Mouse (Mus musculus) retina, adult 2 months (tissue): ENCODE measurements around the gene Psrc1.

Experiments used
- DNase-seq: peaks from one replicate; pipeline ENCODE4 v3.0.0-alpha.2; 2012; ENCODE audit warnings: low read depth, low spot score

Gene Psrc1

DNA sequence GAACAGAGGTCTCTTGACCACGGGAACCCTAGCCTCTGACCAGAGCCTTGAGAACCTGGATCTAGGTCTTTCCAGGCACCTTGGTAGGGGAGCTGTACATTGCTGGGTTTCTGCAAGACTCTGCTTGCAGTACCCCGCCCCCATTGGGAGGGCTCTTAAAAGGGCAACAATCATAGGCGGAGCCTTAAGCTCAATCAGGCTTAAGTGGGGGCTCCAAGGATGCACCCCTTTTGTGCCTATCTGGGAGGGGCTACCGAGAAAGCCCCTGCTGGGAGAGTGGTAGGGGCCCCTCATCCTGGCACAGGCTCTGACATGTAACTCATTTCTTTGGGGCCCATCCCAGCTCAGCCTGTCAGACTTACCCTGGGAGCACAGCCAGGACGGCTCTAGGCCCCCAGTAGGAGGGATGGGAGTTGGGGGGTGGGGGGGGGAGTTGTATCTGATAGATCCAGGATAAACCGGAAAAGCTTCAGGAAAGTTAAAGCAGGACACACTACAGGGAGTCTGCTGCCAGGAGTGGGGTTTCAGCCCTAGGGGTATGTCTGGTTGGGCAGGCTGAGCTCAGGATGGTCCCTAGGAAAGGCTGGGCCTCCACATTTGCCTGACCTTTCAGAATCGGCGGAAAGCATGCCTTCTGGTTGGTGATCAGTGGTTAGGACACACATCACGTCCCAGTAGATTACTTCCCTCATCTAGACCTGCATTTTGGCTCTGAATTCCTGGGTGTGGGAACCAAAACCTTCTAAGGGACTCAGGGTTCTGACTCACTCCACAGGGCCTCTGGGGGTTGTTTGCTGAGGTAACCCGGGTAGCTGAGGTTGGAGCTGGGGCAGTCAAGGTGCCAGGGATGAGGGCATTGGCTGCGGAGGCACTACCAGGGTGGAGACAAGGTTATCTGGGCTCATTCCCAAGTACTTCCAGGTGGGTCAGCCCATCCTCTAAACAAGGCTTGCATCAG lies 40.5 kb downstream of the Psrc1 start:
- no peak for DNase-seq

DNA sequence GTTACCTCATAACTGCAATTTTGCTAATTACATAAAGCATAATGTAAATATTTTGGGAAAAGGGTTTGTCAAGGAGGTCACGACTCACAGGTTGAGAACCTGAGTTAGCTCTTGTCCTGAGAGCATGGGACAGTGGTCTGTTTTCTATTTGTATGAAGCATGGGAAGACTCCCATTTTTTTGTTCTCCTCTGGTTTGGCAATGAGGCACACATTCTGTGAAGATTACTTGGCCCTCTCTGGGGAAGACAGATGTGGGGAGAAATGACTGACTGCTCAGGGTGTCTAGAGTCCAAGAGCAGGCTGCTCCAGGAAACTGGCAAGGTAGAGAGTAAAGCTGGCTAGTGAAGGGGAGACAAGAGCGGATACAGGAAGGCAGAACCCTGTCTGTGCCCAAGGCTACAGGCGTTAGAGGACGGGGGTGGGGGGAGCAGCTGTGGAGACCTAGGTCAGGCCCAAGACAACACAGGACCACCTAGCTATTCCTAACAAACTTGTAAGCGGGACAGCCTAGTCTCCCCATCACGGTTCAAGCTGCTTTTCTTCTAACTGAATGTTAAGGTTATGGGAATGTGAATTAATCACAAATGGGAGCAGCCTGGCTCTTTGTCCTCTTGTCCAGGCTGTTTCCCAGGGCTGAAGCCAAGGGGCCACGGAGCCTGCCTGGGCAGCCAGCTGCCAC lies 41.4 kb downstream of the Psrc1 start:
- no peak for DNase-seq

DNA sequence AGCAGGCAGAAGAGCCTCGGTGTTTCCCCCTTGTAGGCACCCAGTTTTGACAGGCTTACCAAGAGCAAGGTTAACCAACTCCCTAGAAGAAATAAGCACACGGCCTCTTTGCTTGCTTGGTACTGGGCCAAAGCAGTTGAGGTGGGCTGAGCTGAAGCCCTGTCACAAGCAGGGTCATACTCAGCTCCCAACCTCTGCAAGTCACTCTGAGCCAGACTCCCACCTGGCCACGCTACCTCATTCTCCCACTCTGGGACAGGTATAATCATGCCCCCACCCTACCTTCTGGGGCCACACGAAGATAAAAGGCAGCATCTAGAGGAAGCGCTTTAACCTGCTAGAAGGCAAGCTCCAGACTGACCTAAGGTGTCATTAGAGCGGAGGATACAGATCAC lies 42.0 kb downstream of the Psrc1 start:
- no peak for DNase-seq

GRCm38 (mm10) chr3:108432542-108433187 lies 49.0 kb downstream of the Psrc1 start:
- no peak for DNase-seq

- no peak for DNase-seq
Observed at GRCm38 (mm10) chr3:108433188-108433880, 49.7 kb downstream of the Psrc1 start.

GRCm38 (mm10) chr3:108433881-108434495 lies 50.3 kb downstream of the Psrc1 start:
- no peak for DNase-seq

DNA sequence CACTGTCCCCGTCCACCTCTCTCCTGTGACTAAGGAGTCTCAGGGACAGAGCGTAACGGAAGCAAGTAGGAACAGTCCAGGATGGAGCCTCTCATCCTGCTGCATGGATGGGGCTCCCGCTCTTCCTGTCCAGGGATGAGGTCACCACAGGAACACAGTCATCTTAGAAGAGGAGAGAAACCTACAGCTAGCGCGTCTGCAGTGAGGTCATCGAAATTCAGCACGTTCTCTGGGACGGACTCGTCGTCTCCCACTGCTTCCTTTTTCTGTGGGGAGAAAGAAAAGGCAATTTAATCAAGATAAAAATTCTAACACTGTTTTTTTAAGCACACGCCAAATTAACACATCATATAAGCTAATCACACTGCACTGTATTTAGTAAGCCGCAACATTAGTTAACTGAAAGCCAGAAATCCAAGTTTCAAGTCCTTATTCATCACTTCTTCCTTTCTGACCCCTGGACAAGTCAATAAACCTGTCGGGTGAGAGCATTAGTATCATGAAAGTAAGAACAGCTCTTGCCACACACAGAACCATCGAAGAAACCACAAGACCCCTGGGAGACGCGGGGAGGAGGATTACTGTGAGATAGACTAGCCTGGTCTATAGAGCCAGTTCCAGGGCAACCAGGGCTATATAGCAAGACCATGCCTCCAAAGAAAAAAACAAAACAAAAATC lies 52.2 kb downstream of the Psrc1 start:
- DNase-seq, result no peak

- no peak for DNase-seq
Observed at GRCm38 (mm10) chr3:108436380-108436714, 52.7 kb downstream of the Psrc1 start.
